Mouse (Mus musculus) WW6 (cell line): Measurements from ENCODE around the gene 2900026A02Rik.
"Not testable (repeated sequence)": the region's sequence is repeated elsewhere in the genome, so short reads cannot be mapped to it uniquely, and the experiment has no call there.

Experiments
- DNase-seq: peaks from one replicate; pipeline ENCODE4 v3.0.0-alpha.2; 2013; ENCODE audit warnings: low read depth, low spot score

The 2900026A02Rik gene

GRCm38 (mm10) chr5:113122326-113123054 is 98.5 kb downstream of the 2900026A02Rik start:
- DNase-seq: no peak

- DNase-seq: no peak
These were observed 99.5 kb downstream of the 2900026A02Rik start for GRCm38 (mm10) chr5:113121591-113121875.

- no peak for DNase-seq
These were observed 100.1 kb downstream of the 2900026A02Rik start for GRCm38 (mm10) chr5:113120741-113121590.

GRCm38 (mm10) chr5:113119861-113120465 is 101.1 kb downstream of the 2900026A02Rik start:
- DNase-seq: no peak

GRCm38 (mm10) chr5:113119291-113119690 is 101.7 kb downstream of the 2900026A02Rik start:
- no peak for DNase-seq

- DNase-seq: no peak
These were observed 102.3 kb downstream of the 2900026A02Rik start for GRCm38 (mm10) chr5:113118695-113119094.

- no peak for DNase-seq
These were observed 103.7 kb downstream of the 2900026A02Rik start for GRCm38 (mm10) chr5:113117361-113117760.

- DNase-seq: no peak
These were observed 105.1 kb downstream of the 2900026A02Rik start for GRCm38 (mm10) chr5:113115896-113116295.

- DNase-seq: no peak
These were observed 106.5 kb downstream of the 2900026A02Rik start for GRCm38 (mm10) chr5:113114264-113115225.

- DNase-seq: no peak
These were observed 107.9 kb downstream of the 2900026A02Rik start for GRCm38 (mm10) chr5:113113120-113113519.

GRCm38 (mm10) chr5:113111336-113111735 is 109.7 kb downstream of the 2900026A02Rik start:
- no peak for DNase-seq

- no peak for DNase-seq
These were observed 110.1 kb downstream of the 2900026A02Rik start for GRCm38 (mm10) chr5:113110929-113111328.

- not testable (repeated sequence) for DNase-seq
These were observed 111.4 kb downstream of the 2900026A02Rik start for GRCm38 (mm10) chr5:113109651-113110050.

GRCm38 (mm10) chr5:113108165-113108764 is 112.8 kb downstream of the 2900026A02Rik start:
- no peak for DNase-seq

- DNase-seq: no peak
These were observed 113.3 kb downstream of the 2900026A02Rik start for GRCm38 (mm10) chr5:113107709-113108108.

- DNase-seq: no peak
These were observed 114.4 kb downstream of the 2900026A02Rik start for GRCm38 (mm10) chr5:113106594-113106993.

- DNase-seq: no peak
These were observed 115.6 kb downstream of the 2900026A02Rik start for GRCm38 (mm10) chr5:113105481-113105880.

- no peak for DNase-seq
These were observed 116.0 kb downstream of the 2900026A02Rik start for GRCm38 (mm10) chr5:113105035-113105434.

- DNase-seq: no peak
These were observed 118.6 kb downstream of the 2900026A02Rik start for GRCm38 (mm10) chr5:113102455-113102854.

GRCm38 (mm10) chr5:113101457-113101856 is 119.6 kb downstream of the 2900026A02Rik start:
- no peak for DNase-seq

GRCm38 (mm10) chr5:113100422-113100821 is 120.6 kb downstream of the 2900026A02Rik start:
- DNase-seq: no peak
